Mouse (Mus musculus): ENCODE measurements at regions not wholly inside any gene's neighbourhood (a gene's known extent, or its start where the extent isn't known, plus 50 kb on each side); places are given as distances from the start of the nearest gene placed in this dataset.
"Not testable (repeated sequence)": the region's sequence is repeated elsewhere in the genome, so short reads cannot be mapped to it uniquely, and the experiment has no call there.

DNA sequence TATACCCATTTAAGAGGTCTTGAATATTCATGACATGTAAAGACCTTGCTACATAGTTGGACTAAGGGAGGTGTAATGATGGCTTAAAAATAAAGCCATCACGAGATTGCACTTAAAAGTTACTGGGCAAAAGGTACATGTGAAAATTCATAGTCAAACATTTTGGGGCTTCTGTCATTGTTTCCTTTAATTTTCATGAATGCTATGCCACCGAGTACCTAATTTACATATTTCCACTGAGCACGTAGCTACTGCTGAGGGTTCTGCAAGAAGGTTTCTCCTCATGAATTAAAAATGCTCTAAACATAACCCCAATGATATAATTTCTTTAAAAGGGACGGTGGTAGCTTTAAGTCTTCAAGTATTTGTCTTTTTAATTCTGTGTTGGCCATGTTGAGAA is 800.4 kb downstream of the Ets1 start:
- DNase-seq (ENCODE audit: low read depth), result no peak

DNA sequence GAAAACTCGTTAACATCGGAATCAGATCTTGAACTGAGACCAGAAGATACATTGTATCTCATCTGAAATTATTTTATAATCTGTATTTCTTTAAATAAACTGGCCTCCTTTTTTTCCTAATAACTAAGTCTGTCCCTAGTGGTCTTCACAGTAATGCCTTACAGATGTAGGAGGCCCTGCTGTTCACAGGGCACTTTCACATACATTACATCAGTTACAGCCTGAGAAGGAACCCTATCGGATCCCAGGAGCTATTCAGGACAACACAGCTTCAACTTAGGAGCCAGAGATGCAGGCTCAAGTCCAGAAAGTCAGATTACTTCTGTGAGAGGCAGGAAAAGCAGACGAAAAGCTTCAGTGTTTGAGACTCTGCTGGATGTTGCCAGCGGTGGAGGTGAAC is 806.2 kb downstream of the Ets1 start:
- DNase-seq (ENCODE audit: low read depth), result no peak

DNA sequence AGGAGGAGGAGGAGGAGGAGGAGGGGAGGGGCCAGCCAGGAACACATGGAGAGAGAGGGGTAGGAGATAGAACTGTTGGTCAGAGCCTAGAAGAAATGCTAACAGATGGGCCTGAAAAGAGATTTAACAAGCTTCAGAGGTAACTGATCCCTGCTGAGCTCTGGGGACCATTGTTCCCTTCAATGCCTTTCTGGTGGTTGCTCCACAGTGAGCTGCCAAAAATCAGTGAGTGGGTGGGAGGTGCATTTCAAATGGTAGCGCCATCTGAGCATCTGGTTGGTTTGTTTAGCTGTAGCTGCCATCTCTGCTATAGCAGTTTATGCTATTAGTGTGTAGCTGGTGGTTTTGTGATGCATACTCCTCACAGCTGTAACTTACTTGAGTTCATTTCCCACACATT is 809.9 kb downstream of the Ets1 start:
- no peak for DNase-seq (ENCODE audit: low read depth)

DNA sequence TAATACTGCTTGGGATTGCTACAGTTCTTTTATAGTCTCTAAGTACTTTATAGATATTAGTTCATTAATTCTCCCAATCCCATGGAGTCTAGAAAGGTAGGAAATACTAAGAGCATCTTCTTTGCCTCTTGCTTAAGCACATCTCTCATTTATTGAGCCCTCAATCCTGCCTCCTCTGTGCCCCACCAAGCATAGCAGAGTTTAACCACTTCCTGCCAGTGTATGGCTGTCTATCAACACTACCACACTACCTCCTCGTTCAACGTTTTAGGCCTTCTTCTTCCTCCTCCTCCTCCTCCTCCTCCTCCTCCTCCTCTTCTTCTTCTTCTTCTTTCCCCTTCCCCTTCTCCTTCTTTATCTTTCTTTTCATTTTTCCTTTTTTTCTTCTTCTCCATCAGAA is 839.1 kb downstream of the Ets1 start:
- no peak for DNase-seq (ENCODE audit: low read depth)

DNA sequence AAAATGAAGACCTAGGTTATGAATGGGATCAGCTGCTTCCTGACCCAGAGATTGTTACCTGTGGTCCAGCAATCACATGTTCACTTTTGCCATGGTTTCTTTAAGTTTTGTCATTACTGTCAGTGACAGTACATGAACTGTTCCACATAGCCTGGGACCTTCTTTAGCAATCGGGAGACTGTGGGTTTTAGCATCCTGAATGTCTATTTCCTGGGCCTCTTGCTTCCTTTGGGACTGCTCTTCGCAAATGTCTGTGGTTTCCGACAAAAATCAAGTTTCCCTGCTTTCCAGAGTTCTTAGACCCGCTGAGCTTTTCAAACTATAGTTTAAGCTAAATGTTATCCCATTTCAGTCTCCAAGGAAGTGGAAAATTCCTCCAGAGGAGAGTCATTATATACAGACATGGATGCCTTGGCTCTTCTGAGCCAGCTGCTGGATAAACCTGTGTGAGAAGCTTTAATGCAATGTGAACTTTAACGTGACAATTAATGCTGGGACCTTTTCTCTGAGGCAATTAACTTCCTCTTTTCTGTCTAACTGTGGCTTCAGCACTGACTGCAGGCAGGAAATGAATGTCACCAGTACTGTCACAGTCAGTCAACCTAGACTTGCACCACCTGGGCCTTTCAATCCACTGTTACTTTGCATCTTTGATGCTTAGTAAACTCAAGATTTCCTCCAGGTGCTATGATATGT is 847.0 kb downstream of the Ets1 start:
- no peak for DNase-seq (ENCODE audit: low read depth)

DNA sequence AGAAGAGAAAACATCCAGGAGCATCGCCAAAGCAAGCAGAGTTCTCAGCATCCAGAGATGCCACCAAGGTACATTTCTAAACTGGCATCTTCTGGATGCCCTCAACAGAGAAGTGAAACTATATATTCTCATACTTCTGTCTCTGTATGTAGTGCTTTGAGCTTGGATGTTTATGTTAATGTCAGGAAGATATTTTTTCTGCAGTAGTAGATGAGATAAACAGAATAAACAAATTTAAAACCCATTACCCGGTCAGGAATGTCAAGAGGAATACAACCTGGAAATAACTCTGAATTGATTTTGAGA is 847.5 kb downstream of the Ets1 start:
- DNase-seq (ENCODE audit: low read depth), result no peak

DNA sequence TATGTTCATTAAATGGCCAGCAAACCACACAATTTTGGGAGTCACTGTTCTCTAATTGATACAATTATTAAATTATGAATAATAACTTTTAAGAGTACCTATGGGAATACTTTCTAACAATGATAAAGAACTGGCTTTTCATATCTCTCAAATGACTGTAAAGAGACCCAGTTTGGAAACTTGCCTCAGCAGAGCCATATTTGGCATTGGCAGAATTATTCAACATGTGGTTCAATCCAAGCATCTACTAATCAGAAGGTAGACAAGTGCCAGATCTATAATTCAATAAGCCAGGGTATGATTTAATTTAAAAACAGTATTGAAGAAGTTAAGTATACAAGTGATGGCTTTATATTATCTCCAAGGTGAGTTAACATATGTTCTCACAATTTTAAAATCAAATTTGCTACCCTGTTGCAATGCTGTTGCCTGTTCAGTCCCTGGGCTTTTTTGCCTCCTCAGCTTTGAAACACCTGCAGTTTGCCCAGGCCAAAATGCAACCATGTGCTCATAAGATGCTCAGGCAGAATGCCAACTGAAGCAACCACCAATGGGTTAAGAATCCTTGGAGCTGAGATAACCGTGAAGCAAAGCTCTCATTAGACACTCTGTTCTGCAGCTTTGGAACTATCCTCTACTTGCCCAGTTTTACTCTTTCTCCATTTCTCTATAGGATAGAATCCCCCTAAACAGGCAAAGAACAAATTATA is 897.2 kb downstream of the Ets1 start:
- no peak for DNase-seq (ENCODE audit: low read depth)

DNA sequence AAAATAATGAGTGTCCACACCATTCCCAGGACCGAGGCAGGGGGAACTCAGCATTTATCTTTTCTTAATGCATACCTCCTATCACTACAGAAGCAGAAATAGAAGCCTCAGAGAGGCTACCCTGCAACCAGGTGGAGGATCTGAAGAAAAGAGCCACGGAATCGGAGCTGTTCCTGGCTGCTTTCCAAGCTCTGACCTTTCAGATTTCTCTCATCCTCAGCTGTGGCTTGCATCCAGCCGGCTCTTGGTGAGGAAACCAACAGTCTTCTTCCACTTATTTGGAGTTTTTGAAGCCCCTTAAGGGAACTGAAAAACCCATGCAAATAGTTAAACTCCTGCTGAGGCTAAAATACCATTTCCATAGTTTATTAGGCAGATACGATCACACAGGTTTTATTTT is 907.3 kb downstream of the Ets1 start:
- no peak for DNase-seq (ENCODE audit: low read depth)

DNA sequence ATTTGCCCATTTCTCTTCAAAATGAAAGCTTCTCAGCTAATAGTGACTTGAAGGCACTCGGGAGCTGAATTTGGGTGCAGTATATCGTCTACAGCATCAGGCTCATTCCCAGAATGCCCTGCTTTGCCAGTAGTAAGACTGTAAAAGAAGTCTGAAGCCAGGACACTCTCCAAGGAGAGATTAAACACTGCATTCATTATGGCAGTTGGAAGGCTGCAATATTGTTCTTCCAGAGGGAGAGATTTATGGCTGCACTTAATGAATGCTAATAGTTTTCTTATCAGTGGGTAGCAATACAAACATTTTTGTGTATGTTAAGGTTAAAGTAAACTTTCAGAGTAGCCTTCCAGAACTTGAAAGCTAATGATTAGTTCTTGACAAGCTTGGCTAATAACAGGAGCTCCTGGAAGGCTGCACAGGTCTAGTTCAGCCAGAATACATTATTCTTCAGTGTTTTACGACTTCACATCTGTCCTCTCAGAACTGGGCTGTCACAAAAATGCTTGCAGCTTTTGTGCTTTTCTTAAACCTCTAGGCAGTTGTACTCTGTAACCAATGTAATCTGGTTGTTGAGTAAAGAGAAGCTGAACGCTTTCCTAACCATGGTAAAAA is 910.2 kb downstream of the Ets1 start:
- DNase-seq (ENCODE audit: low read depth), result no peak

DNA sequence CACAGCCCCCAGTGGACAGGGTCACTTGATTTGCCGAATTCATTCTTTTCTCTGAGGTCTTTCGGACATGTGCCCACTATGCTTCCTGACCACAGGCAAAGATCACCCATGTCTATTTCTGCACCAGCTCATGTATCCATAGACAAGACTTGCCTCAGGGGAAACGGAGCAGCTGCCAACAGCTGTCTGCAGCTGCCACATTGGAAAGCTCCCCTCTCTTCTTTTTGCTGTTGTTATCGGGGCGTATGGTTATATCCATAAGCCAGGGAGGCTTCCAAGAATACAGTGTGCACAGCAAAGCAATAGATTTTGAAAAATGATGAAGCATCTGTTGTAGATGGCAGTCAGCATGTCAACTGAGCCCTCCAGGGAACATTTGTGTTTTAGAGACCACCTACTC is 913.4 kb downstream of the Ets1 start:
- DNase-seq (ENCODE audit: low read depth), result no peak

DNA sequence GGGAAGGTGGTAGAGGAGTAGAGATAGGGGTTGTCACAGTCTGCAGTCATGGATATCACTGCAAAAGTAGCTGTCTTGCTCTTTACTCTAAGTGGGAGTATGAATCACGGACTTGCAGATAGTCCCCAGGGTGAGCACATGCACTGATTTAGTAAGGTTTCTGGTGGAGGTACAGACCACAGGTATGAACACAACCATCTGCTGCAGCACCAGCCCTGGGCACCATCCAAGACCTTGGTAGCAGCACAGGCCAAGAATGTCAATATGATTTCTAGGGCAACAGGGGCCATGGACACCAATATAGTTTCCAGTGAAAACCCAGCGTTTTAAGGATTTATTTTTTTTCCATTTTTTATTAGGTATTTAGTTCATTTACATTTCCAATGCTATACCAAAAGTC is 913.7 kb upstream of the Kirrel3 start:
- no peak for DNase-seq (ENCODE audit: low read depth)

DNA sequence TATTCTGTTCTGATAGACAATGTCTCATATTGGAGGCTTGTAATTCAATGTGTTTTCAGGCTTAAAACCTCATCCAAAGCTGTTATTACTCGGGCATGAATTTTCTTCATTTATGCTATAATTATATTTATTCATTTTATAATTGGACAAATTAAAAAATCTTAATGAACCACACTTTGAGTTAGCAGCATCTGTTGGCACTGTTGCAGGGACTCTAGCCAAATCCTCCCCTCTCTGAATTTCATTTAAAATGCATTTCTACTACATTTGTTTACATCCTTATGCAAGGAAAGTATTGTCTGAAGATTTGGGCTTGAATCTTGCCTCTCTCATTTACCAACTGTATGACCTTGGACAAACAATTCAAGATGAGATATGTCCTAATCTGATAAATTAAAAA is 874.2 kb upstream of the Kirrel3 start:
- DNase-seq (ENCODE audit: low read depth), result no peak

DNA sequence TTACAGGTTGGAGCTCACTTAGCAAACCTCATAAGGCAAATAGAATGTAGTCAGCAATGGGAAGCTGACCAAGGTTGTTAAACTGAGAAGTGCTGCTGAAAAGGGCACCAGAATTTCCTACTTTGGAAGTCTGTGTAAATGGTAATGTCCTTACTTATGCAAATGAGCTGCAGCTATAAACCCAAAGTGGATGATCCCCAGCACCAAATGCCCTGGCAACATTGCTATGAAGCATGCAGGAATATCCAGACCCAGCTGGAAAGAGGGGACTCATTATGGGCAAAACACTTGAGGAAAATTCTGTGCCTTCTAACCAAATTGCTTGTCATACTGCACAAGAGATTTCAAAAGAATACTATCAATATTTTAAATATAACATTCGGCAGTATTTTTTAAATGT is 861.3 kb upstream of the Kirrel3 start:
- no peak for DNase-seq (ENCODE audit: low read depth)

DNA sequence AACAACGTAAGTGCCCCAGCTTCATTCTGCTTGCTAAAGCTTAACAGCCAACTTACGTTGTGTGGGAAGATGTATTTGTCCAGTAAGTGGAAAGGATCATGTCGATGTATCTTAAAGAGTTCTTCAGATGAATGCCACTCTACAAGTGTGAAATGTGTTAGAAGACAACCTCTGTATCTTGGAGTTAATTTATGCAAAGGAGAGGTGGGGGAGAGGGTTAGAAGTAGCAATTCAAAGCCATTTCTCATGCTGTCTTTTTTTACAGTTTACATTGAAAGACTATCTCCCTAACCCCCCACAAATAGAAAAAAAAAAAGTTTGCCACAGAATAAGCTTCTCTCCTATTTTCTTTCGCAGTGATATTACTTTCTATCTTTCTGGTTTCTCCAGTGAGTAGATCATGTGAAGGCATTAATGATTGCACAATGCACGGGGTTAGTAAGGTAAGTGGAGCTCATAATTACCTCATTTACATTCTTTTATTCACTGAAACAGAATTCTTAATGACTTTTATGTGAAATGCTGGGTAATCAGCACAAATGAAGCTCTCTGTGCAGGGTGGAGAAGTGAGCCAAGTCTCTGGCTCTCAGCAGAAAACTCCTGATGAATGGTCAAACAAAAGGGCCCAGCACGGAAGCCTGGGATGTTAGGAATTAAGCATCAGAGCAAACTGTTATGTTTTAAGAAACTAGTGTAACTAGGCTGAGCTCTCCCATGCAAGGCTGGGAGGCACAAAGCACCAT is 855.8 kb upstream of the Kirrel3 start:
- DNase-seq (ENCODE audit: low read depth), result no peak

DNA sequence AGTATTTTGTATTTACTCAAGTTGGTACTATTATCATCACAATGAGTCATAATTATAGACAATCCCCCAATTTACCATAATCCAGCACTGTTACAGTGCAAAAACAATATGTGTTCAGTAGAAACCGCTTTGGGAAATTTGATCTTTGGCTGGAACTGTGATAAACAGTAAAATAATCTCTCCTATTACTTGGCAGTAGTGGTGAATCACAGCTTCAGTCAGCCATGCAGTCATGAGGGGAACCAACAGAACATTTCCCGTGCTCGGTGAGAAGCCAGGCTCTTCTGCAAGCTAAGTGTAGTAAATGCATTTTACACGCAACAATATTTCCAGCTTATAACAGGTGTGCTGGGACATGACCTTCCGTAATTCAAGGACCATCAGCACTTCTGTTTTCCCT is 822.7 kb upstream of the Kirrel3 start:
- DNase-seq (ENCODE audit: low read depth), result no peak

DNA sequence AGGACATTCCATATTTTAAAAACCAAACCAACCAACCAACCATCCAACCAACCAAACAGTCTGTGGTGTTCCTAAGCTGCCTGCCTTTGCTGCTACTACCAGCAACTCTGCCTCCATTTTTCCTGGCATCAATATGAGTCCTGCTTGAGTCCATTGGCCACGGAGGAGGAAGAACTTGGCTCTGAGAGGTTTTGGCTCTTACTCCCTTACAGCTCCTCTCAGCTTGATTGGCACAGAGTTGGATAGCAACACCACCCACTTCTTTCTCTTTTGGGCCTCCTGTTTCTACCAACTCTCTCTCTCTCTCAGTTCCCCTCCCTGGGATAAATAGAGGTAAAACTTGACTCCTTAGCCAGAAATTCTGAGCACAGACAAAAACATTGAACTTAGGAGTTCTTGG is 804.6 kb upstream of the Kirrel3 start:
- no peak for DNase-seq (ENCODE audit: low read depth)

DNA sequence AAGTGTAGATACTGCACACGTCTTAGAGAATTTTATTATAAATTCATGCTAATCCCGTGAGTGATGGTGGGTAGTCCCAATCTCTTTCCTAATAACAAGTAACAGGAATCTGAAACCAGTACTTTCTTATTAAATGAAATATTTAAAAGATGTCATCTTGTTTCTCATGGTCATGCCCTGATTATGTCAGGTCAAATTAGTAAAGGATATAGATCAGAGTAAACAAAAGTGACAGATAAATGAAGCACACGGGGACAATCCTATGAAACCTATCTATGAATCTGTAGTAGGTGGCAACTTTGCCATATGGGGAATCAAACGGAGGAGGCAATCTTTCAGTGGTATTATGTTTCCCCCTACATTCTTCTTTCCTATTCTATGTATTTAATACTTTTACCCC is 794.0 kb upstream of the Kirrel3 start:
- no peak for DNase-seq (ENCODE audit: low read depth)

DNA sequence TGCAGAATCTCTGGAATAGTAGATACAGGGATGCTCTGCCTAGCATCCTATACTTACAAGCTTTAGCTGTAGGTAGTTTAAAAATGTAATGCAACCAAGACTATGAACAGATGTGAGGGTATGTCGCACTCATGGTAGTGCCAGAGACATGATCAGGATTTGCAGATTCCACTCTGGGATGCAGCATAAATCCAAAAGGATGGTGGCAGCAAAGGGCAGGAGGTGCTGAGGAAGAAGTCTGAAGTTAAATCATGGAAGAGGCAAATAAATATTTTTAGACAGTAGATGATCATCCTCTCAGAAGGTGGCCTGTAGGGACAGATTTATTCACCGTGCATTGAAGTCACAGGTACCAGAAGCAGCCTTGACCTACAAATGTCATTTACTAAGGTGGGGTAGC is 768.1 kb upstream of the Kirrel3 start:
- no peak for DNase-seq (ENCODE audit: low read depth)

DNA sequence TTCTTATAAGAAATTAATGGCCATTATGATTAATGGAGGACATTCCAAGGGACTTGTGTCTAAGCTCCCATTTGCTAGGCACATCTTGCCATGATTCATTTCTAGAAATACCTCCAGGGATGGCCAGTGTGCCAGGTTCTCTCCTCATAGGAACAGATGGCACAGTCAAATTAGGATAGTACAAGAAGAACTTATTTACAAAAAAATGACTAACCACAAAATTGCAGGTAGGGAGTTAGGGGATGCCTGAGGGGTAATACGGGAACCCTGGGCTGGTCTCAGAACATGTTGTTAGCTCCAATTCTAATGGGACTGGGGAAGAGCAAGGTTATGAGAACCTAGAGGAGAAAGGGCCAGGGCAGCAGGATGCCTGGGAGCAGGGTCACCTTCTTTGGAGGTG is 760.9 kb upstream of the Kirrel3 start:
- no peak for DNase-seq (ENCODE audit: low read depth)

DNA sequence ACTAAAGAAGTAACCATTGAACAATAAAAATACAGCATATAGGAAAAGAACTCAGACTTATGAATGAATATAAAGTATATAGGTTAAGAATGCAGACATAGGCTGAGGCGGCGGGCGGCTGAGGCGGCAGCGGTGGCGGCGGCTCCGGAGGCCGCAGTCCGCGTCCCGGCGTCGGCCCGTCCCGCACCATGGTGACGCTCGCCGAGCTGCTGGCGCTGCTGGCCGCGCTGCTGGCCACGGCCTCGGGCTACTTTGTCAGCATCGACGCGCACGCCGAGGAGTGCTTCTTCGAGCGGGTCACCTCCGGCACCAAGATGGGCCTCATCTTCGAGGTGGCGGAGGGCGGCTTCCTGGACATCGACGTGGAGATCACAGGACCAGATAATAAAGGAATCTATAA is 757.6 kb upstream of the Kirrel3 start:
- DNase-seq (ENCODE audit: low read depth), result not testable (repeated sequence)

DNA sequence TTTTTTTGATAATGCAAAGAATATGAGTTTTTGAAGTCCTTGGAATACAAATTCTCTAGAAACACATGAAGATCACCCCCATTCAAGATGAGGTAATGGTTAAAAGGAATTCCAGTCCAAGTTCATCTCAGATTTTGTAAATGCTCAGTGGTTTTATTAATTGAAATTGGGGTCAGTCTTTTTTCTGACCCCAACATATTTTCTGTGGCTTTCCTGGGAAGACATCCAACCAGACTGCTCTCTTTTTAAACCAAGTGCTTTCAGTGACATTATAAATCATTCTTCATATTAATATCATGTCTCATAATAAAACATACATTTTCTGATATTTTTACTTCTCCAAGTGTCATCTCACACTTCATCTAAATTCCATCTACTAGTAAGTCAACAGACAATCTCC is 725.0 kb upstream of the Kirrel3 start:
- no peak for DNase-seq (ENCODE audit: low read depth)

DNA sequence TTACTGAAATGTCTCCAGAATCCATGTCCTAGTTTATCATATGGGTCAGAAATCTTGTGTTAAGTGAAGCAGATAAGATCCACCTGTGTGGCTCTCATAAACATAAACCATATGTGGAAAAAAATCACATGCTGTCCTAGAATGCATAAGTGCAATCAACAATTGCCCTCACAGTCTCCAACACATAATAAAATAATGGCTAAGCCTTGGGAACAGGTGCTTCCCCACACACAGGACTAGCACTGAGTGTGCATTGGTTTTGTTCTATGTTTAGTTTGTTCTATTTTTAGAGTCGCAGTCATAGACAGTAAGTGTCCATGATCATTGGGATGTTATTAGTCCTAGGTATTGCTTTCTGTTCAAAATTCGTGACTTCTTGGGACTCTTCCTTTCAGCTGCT is 719.5 kb upstream of the Kirrel3 start:
- no peak for DNase-seq (ENCODE audit: low read depth)

DNA sequence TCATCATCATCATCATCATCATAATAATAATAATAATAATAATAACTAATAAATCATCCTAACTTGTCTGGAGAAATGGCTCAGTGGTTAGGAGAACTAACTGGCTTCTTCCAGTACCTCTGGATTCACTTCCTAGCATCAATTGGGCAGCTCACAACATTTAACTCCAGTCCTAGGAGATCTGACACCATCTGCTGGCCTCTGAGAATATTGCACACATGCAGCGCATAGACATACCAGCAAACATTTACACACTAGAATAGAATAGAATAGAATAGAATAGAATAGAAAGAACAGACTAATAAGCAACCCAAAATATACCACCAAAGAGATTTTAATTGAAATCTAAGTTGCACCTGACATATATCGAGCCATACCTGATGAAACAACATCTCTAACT is 715.9 kb upstream of the Kirrel3 start:
- DNase-seq (ENCODE audit: low read depth), result no peak
